Mouse (Mus musculus) liver, embryonic 14.5 days (tissue): ENCODE data around the gene B3galt4.
"Not testable (repeated sequence)": the region's sequence is repeated elsewhere in the genome, so short reads cannot be mapped to it uniquely, and the experiment has no call there.

Experiments used
- CTCF ChIP-seq: IDR thresholded peaks from 2 replicates; pipeline ENCODE4 v1.5.1; 2016; ENCODE audit warnings: antibody characterized with exemption, low read depth, control low read depth
- EP300 ChIP-seq: IDR thresholded peaks from 2 replicates; pipeline ENCODE4 v1.6.1; 2016; ENCODE audit warnings: antibody characterized with exemption, low read depth

- TF ChIP-seq CTCF, EP300: not testable (repeated sequence)
These were observed 45.7 kb upstream of the B3galt4 start for GRCm38 (mm10) chr17:33997025-33997424.
